Comparison of ENCODE assay signal across 15 mouse cellular contexts in the genomic region with DNA sequence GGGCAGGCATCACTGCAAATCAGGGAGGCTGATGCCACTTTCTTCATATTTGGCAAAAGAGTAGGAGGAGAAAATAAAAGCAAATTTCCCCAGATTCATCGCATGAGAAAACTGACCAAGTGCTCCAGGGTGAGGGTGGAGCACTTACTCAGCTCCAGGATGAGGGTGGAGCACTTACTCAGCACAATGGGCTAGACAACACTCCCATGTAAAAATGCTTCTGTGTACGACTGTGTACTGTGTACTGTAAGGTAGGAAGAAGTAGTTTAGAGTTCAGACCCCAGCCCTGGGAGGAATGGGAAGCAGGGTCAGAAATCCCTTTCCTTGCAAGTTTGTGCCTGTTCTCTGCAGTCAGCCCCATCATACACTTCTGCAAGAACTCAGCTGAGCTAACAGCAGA.
"Had no signal": no experiment of that assay in that cellular context is flagged by ENCODE, and none has a peak within 500 bp of the region (broad histone marks: within the 10 kb centered on the region; RNA-seq: fewer than 3 reads in every experiment).

No protein-coding gene starts in this region.

- H3K36me3 ChIP-seq: midbrain, embryonic 10.5 days; midbrain, embryonic 12.5 days; neural tube, embryonic 12.5 days; stomach, embryonic 15.5 days had no signal

- H3K4me1 ChIP-seq: midbrain, embryonic 10.5 days; midbrain, embryonic 12.5 days; neural tube, embryonic 12.5 days; stomach, embryonic 15.5 days had no signal

- H3K9ac ChIP-seq: lung, embryonic 14.5 days; midbrain, embryonic 12.5 days; neural tube, embryonic 12.5 days; stomach, embryonic 15.5 days had no signal

- H3K27me3 ChIP-seq: midbrain, embryonic 12.5 days; neural tube, embryonic 12.5 days; stomach, embryonic 15.5 days had no signal

- H3K4me3 ChIP-seq: midbrain, embryonic 10.5 days; midbrain, embryonic 12.5 days; neural tube, embryonic 12.5 days; stomach, embryonic 15.5 days had no signal

- H3K9me3 ChIP-seq: midbrain, embryonic 10.5 days; midbrain, embryonic 12.5 days; neural tube, embryonic 12.5 days; stomach, embryonic 15.5 days had no signal

- H3K27ac ChIP-seq: midbrain, embryonic 10.5 days; midbrain, embryonic 12.5 days; neural tube, embryonic 12.5 days; stomach, embryonic 15.5 days; stomach, postnatal 0 days had no signal

- DNase-seq: lung, adult 18-20 months; lung, embryonic 14.5 days; lung, postnatal 10 days; lung, postnatal 4 days; midbrain, embryonic 14.5 days; right cerebral cortex, postnatal 14 days; thymus, adult 2 months; thymus, postnatal 25 days; thymus, postnatal 4 days had no signal

- ATAC-seq: midbrain, embryonic 16.5 days had no signal

- H3K4me2 ChIP-seq: lung, embryonic 14.5 days; midbrain, embryonic 12.5 days; neural tube, embryonic 12.5 days; stomach, embryonic 15.5 days had no signal
